Mouse (Mus musculus) heart, postnatal 36 days (tissue): ENCODE measurements at regions not wholly inside any gene's neighbourhood (a gene's known extent, or its start where the extent isn't known, plus 50 kb on each side); places are given as distances from the start of the nearest gene placed in this dataset.

ENCODE experiments used
- DNase-seq, 2 experiments: peaks; one replicate each; pipeline ENCODE4 v3.0.0; 2021 to 2022
- intact Hi-C: fragments of 180-260 bp; cut with DNase I; formaldehyde crosslinking; loops from one replicate; pipeline ENCODE4 v1.15.1; 2025

DNA sequence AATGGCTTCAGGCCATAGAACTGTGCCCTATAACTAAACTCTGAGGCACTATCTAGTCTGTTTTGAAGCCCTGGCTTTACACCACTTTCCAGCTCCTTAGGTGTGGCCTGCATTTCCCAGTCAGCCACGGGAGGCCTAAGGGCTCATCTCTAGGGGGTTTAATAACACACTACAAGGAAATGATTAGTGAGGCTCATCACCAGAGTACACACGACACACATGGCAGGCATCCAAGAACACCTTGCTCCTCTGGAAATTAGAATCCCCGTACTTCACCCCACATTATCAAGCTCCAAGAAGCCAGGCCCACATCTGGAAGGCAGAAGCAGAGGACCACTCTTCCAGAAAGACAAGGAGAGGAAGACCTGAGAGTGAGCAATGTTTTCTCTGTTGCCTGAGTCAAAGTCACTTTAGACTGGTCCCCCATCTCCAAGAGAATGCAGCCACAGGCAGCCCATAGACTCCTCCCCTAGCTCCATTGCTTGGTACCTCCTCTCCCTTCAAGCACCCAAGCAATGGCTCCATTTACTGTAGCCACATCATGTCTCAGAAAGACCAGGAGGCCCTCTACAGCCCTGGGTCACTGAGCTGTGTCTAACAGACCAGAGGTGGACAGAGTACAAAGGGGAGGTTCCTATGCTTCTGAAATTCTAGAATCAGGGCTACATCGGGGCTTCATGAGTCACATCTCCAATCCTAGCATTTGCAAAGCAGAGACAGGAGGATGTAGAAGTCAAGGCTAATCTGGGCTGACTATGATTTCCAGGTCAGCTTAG is 204.0 kb upstream of the Spdye4c start:
- intact Hi-C loops, result no loop called here

DNA sequence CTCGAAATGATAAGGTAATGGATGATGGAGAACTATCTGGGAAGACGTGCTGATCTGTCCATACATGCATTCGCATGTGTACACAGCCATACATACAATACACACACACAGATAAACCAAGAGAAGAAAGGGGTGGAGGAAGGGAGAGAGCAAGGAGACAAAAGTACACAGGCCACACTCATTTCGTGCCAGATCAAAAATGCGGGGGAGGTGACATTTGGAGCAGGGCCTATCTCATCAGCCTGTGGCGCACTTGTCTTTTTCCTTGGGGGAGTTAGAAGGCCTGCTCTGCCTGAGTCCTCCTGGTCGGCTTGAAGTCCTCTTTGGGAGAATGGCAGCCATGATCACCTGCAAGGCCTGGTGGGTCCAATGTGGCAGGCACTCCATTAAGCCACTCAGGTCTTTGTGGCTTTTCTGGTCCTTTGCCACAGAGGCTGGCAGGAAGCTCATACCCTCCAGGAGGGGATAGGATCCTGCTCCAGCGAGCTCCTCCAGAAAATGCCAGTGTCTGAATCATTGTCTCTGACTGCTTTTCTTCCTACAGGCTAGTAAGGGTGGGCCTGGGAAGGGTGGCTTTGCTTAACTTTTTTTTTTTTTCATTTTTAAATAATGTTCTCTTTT is 203.0 kb upstream of the Spdye4c start:
- no peak for DNase-seq
- intact Hi-C loops, result no loop called here

More for the DNA sequence above, 204.0 kb upstream of the Spdye4c start:
- DNase-seq, result no peak

DNA sequence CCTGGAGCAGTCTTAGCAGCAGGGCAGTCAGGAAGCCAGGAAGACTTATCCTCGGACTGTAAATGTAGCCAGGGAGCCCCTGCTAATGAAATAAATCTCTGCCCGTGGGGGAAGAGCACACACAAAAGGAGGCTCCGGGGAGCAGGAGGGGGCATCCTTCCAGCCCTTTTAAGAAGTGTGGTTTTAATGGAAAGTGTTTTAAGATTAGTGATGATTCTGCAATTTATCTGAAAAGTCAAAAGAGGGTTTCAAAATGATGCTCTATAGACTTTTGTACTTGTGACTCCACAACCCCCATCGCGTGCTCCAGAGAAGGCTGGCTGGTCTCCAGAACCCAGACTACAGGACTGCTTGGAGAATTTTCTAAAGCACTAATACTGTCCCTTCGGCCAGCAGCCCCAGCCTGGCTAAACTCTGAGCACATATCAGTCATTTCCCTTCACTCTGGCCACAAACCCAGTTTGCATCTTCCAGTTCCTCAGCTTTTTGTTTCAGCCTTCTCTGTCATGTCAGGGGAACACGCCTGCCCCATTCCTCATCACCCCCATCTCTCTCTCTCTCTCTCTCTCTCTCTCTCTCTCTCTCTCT is 202.0 kb upstream of the Spdye4c start:
- intact Hi-C loops, result no loop called here
- DNase-seq, result peak in 1 of 2 experiments; percentile 23

DNA sequence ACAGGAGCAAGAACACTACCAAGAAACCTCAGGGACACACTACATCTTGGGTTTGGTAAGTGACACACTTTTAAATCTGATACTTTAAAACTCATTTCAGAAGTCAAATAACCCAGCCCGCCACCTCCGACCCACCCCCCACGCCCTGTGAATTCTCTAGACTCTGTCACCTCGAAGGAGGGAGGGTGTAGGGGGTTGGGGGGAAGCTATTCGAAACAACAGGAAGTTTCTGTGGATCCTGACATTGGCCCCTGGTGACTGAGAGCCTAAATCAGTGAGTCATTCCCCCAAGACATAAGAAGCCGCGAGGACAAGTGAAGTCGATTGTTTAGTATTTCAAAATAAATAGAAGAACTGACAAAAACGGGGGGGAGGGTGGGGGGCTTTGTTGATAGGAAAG is 198.7 kb upstream of the Spdye4c start:
- no peak for DNase-seq
- intact Hi-C loops, result loop anchor here (5.0 kb wide), 2 partner anchors 145 to 210 kb away; no protein-coding TSS in a partner anchor

DNA sequence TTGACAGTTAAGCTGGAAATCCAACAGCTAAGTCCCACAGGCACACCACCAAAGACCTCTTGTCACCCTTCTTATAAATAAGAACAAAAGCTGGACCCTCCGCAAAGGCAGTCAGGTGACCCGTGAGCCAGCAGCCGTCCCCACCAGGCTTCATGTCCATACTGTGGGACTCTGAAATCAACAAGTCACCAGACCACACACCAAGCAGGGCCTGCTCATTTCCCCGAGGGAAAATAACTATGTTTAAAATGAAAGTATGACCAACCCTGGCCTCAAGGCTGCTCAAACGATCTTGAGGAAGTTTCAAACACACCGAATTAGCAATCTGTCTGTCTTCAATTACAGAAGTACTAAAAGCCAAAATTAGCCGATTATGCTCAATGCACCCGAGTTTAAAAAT is 197.6 kb upstream of the Spdye4c start:
- no peak for DNase-seq
- intact Hi-C loops, result loop anchor here (5.0 kb wide), 2 partner anchors 146 to 211 kb away; no protein-coding TSS in a partner anchor

DNA sequence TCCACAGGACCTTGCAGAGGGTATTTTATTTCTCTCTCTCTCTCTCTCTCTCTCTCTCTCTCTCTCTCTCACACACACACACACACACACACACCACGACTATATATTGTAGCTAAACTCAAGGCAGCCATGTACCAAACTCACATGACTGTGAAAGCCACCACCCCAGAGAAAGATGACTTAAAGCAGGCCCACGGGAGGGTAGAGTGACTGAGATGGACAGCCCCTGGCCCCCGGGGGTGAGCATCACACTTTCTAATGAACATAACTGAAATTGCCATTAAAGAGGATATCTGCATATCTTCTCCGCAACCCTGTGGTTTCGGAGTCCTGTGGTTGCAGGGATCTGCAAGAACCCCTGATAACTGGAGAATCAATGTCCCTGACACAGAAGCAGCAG is 197.1 kb upstream of the Spdye4c start:
- intact Hi-C loops, result loop anchor here (5.0 kb wide), 2 partner anchors 147 to 212 kb away; no protein-coding TSS in a partner anchor

DNA sequence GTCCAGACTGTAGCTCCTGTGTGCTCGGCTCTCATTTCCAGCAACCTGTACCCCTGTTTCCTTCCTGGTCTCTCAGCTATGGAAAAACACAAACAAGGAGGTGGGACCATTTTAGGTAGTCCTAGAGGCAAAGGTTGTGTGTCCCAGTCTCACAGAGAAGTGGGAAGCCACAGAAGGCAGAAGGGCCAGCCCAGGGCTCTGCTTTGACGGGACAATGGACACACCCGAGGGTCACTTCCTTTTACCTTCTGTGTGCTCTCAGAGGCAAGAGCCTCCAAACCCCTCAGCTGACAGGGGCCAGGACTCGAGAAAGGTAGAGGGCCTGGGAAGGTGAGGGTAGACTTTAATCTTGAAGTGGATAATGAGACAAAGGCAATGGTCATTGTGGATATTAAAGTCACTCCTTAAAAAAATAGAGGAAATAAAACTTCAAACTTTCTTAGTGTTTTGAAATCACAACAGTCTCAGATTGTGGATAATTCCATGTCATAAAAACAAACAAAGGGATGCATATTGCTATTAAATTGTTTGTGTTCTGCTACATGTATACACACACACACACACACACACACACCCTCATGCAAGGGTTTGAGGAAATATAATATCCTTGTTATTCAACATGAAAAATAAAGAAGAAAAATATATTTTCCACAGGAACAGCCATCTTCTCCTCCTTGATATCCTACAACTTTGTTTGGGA is 195.6 kb upstream of the Spdye4c start:
- intact Hi-C loops, result loop anchor here (1.0 to 2.0 kb wide), 4 partner anchors 177 to 505 kb away; no protein-coding TSS in a partner anchor

More for the DNA sequence above, 197.1 kb upstream of the Spdye4c start:
- DNase-seq, result no peak

DNA sequence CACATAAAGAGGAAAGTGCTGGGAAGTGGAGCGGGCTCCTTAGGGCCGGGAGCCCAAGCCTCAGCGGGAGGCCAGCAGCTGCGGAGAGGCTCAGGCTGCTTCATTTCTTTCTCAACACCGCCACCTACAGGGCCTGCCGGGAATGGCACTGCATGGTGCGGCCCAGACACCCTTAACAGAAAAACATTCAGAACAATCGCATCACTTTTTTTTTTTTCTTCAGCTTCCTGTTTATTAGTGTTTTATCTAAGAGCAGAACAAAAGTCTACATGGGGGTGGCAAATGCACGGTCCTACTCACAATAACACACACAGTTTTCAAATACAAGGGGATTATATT is 195.0 kb upstream of the Spdye4c start:
- peak; percentile 97 to 99 for DNase-seq
- intact Hi-C loops, result loop anchor here (1.0 to 2.0 kb wide), 4 partner anchors 177 to 506 kb away; no protein-coding TSS in a partner anchor

More for the DNA sequence above, 195.6 kb upstream of the Spdye4c start:
- peak in 1 of 2 experiments; percentile 41 for DNase-seq

DNA sequence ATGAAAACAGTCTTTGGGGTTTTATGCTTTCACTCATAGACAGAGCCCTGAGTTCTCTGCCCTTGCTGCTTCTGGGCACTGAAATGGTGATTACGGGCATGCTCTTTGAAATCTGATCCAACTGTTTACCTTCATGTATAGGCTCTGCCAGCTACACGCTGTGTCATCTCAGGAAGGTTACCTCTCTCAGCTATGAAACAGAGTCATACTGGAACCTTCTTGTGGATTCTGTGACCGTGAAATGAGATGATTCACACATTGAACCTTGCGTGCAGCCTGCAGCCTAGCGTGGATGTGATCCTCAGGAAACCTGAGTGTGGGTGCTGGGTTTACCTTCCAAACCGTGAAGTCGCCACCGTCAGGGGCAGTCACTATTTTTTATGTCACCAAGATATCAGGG is 189.7 kb upstream of the Spdye4c start:
- intact Hi-C loops, result no loop called here

DNA sequence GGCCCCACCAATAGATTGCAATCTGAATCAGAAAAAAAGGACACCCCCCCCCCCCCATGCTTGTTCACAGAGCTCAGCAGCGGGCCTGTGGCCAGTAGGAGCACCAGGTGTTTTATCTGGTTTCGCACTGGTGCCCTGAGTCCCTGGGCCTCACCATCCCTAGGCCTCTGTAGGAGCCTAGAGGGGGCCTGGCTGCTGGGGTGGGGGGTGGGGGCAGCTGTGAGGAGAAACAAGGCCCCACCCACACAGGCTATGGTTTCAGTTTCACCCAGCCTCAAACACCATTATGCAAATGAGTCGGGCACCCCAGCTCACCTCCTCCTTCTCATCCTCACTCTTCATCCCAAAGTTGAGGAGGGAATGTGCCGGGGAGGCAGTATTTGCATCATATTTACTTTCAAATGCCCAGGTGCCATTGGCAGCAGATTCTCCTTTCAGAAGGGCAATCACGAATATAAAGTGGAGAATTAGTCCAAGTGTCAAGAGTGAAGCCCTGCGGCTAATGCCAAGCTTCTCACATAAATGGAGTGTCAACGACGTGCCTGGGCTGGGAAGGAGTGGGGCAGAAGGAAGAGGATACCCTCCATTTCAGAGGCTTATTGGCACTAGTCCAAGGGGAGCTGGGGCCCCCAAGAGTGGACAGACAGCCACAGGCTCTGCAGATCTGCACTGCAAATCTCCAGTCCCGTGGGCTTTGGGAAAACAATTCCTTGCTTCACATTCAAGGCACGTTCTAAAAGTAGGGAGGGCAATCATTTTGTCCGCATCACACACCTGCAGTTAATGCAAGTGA is 187.7 kb upstream of the Spdye4c start:
- no peak for DNase-seq
- intact Hi-C loops, result no loop called here

More for the DNA sequence above, 189.7 kb upstream of the Spdye4c start:
- no peak for DNase-seq

DNA sequence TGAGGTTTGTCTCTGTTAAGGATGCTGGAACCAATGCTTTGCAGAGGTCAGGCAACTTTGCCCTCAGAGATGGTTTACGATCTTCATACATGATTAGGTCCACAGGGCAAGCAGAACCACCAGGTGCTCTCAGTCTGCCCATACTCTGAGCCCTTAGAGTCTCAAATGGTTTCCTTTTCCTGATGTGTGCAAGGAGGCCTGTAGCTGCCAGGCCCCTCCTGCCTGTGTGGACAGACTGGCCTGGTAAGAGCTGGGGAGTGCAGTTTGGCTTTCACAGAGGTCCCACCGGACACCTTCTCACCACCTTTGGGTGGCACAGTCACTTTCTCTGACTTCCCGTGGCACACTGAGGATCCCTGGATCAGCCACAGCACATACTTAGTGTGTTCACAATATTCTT is 186.6 kb upstream of the Spdye4c start:
- no peak for DNase-seq
- intact Hi-C loops, result no loop called here

DNA sequence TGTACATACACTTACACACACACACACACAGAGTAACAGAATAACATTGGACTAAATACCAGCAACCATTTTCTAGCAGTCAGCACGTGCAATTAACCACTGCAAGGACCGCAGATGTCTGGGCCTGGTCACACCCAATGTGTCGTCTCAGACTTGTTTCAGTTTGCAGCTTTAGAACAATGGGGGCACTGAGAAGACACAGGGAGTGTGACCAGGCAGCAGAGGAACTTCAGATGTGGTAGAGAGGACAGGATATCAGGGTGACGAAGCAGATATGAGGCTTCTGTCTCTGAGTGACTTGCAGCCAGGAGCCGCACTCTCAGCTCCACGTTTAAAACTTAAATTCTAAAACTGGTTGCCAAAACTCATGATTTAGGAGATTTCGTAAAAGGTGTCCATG is 183.9 kb upstream of the Spdye4c start:
- no peak for DNase-seq

DNA sequence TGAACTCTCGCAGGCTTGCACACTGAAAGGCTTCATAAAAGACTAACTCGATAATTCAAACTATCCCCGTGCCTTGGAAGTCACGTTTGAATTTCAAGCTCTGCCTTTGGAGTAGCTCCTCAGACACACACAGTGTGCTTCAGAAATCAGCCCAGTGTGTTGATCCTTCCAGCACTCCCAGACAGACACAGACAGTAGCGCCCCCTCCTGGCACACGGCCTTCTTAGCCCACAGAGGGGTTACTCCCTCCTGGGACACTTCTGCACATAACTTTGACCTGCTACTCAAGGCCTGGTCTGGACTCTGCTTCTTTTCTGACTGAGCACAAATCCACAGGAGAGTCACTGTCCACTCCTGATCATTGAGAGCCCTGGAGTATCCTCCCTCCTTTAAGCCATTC is 182.3 kb upstream of the Spdye4c start:
- intact Hi-C loops, result loop anchor here (1.0 kb wide), 1 partner anchor 519 kb away; no protein-coding TSS in a partner anchor
- DNase-seq, result peak; percentile 53 to 70

More for the DNA sequence above, 183.9 kb upstream of the Spdye4c start:
- intact Hi-C loops, result no loop called here

DNA sequence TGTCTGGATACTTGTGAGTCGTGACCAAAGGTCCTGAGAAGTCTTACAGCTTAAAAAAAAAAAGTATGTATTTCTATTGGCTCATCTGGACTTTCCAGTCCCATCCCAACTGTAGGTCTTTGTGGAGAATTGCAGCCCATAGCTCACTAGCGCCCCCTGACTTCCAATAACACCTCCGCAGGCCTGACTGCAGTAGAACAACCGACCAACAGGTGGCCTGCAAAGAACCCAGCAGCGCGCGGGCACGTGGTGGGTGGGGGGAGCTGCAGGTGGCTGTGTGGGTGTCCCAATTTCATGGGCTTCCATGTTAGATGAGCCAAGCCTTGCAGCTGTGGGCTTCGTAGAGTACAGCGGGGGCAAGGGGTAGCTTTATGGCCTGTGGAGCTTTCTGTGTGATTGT is 178.7 kb upstream of the Spdye4c start:
- intact Hi-C loops, result loop anchor here (5.0 kb wide), 1 partner anchor 160 kb away; no protein-coding TSS in a partner anchor
- DNase-seq, result peak; percentile 56 to 60

DNA sequence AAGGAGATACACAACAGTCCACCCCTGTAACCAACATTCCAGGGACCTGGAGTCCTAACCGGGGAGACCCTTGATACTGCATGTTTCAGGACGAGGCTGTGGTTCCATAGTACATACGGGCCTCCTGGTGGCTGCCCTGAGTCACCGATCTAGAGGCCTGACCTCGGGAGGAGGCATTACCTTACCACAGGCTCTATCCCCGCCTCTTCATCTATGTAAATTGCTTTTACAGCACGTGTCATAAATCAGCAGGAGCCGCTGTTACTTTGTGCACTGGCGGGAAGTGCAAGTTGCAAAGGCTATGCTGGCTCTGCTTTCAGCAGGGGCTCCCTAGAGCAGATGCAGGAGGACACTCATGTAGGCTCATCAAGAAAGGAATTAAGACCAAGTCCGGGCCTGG is 178.0 kb upstream of the Spdye4c start:
- no peak for DNase-seq
- intact Hi-C loops, result loop anchor here (5.0 kb wide), 1 partner anchor 159 kb away; no protein-coding TSS in a partner anchor

DNA sequence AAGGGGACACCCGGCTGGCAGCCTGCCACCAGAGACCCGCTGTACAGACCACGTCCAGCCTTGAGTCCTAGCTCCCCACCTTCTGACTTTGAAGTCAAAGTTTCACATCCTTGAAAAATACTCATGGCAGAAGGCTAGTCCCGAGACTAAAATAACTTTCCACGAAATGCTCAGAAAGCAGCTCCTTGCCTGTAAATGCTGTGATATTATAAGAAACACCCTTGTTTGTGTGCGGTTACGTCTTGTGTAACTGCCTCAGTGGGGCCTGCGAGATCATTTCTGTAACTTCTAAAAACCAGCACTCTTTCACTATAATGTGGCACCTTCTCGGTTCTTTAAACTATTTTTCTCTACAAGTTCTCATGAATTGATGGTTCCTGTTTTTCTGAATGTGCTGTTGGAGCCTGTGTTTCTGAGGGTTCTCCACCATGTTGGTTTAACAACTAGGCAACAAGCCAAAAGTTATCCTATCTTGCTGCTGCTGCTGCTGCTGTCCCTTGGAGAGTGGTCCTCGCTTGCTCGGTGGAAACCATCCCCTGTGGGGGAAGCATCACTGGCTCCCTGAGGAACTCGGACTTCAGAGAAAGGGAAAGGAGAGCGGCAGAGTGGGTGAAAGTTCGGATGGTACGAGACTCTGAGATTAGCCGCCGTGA is 176.3 kb upstream of the Spdye4c start:
- intact Hi-C loops, result loop anchor here (5.0 kb wide), 1 partner anchor 158 kb away; no protein-coding TSS in a partner anchor

DNA sequence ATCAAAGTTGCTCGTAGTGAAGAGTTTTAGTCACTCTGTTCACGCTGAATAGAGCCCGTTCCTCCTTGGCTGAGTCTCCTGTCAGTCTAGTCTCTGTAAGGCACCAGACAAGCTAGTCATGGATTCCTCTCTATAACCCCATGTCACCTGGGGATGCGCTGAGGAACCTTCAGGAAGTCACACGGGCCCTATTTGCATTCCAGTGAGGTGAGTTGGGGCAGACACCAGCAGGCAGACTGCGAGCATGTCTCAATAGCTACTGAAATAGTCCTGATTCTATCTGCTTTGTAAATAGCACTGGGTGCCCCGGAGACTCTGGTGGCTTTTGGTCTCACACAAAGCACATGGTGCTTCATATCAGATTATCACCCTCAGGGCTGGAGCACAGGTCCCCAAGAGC is 174.6 kb upstream of the Spdye4c start:
- no peak for DNase-seq
- intact Hi-C loops, result no loop called here

More for the DNA sequence above, 176.3 kb upstream of the Spdye4c start:
- no peak for DNase-seq

DNA sequence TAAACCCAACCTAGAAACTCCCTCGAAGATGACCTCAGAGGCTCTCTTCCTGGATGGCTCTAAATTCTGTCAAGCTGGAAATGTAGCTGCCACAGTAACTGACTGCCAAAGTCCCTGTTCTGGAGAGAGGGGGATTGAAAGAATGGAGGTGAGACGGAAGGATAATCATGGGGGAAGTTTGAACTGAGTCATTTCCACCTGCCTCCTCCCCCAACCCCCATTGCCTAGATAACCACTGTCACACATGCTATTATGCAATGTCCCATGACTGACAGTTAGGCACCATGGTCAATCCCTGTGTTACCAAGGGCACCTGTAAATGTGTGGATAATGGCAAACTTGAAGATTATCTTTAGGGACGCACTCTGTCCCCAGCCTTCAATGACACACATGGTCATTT is 172.0 kb upstream of the Spdye4c start:
- intact Hi-C loops, result no loop called here
- DNase-seq, result no peak

DNA sequence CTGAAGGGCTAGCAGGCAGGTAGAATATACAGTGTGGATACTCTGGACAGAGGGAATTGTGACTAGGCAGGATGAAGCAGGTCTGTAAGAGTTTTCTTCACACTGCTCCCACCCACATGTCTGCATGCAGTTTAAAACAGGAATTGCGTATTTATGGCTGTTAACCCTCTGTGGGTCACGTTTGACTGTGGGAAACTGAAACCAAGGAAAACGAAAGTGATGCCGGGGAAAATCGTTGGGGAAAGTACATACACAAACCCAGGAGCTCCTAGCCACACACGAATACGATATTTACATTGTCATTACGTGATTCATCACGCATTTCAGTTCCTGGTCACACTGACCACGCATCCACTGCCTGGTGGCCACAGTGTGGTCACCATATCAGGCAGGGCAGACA is 170.6 kb upstream of the Spdye4c start:
- DNase-seq, result no peak
- intact Hi-C loops, result no loop called here
